ENCODE assay signal across 8 mouse cellular contexts in the genomic region with DNA sequence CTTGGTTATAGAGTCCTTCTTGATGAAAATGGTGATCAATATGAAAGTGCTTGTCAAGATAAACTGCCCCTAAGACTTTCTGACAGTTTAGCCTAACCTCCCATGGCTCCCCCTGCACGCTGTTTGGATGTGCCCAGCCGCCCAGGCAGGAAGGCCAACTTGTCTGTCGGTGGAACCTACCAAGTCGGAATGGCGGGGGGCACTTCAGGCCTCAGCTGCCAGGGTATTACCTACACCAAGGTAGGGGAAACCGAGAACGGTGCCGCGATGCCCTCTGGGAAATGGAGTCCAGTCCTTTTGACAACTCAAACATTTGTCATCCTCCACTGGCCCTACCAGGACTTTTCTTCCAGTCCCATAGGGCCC. TPM values are rescaled to one million over a fixed set of nuclear protein-coding genes. Genes with fewer than 3 reads are reported as not detected.
DNase-seq lines count a peak whose midpoint lies in the region; ATAC-seq and TF ChIP-seq lines count a peak whose summit lies in the region.

No protein-coding gene starts in this region.

- DNase-seq in 3T3-L1 (ENCODE audit: low read depth, low spot score) = peak; percentile 97
- peak; percentile 72 to 89 for DNase-seq in adrenal gland, postnatal 4 days (ENCODE audit: low spot score in 2 of 2)
- peak; percentile 98 for DNase-seq in embryonic facial prominence, embryonic 14.5 days (ENCODE audit: low spot score)
- peak; percentile 92 for DNase-seq in heart, adult 8-10 months (ENCODE audit: low spot score)
- DNase-seq in kidney, adult 9 months = peak; percentile 98
- DNase-seq in limb, embryonic 14.5 days (ENCODE audit: low spot score) = peak; percentile 93
- peak; percentile 98 for DNase-seq in midbrain, postnatal 0 days (ENCODE audit: low spot score)
- DNase-seq in spleen, postnatal 14 days (ENCODE audit: low spot score in 2 of 2) = peak; percentile 93 to 95

- H3K27me3 ChIP-seq in embryonic facial prominence, embryonic 14.5 days (replicated peaks; ENCODE audit: control insufficient read depth, insufficient read depth, low read length) = no peaks in the 10 kb centered on the region
- no peaks in the 10 kb centered on the region for H3K27me3 ChIP-seq in limb, embryonic 14.5 days (ENCODE audit: control insufficient read depth, insufficient read depth, low read length)
- H3K27me3 ChIP-seq in midbrain, postnatal 0 days (ENCODE audit: insufficient read depth, low read length) = no peaks in the 10 kb centered on the region

- H3K9ac ChIP-seq in embryonic facial prominence, embryonic 14.5 days (ENCODE audit: low read depth, low read length) = peak overlapping the region; percentile 62
- H3K9ac ChIP-seq in limb, embryonic 14.5 days (ENCODE audit: low read depth, low read length, severe bottlenecking) = peak overlapping the region; percentile 58
- H3K9ac ChIP-seq in midbrain, postnatal 0 days (replicated peaks; ENCODE audit: low read length, poor library complexity, severe bottlenecking) = peak overlapping the region; percentile 85

- H3K36me3 ChIP-seq in embryonic facial prominence, embryonic 14.5 days (ENCODE audit: control insufficient read depth, insufficient read depth, low read length) = 0 out of 2 replicates have a peak, but pooled peaks cover 1% of the 10 kb centered on the region
- H3K36me3 ChIP-seq in limb, embryonic 14.5 days (ENCODE audit: control insufficient read depth, insufficient read depth, low read length) = no peaks in the 10 kb centered on the region
- H3K36me3 ChIP-seq in midbrain, postnatal 0 days (ENCODE audit: insufficient read depth, low read length) = peaks cover 7% of the 10 kb centered on the region; the same call in 1 of the 2 replicates

- ATAC-seq in embryonic facial prominence, embryonic 14.5 days (ENCODE audit: low read depth) = peak; percentile 97
- ATAC-seq in limb, embryonic 14.5 days (ENCODE audit: low FRiP score, low read depth) = peak; percentile 94
- ATAC-seq in midbrain, postnatal 0 days (ENCODE audit: low FRiP score) = peak; percentile 96

- peak overlapping the region; percentile 74 for H3K4me3 ChIP-seq in embryonic facial prominence, embryonic 14.5 days (ENCODE audit: low read depth, low read length)
- peak overlapping the region; percentile 88 for H3K4me3 ChIP-seq in limb, embryonic 14.5 days (replicated peaks; ENCODE audit: low read length)
- peak overlapping the region; percentile 93 for H3K4me3 ChIP-seq in midbrain, postnatal 0 days (ENCODE audit: low read depth, low read length)

- peak overlapping the region; percentile 58 for H3K4me2 ChIP-seq in embryonic facial prominence, embryonic 14.5 days (ENCODE audit: low read depth, low read length)
- peak overlapping the region; percentile 69 for H3K4me2 ChIP-seq in limb, embryonic 14.5 days (replicated peaks; ENCODE audit: low read depth, low read length, severe bottlenecking)
- peak overlapping the region; percentile 77 for H3K4me2 ChIP-seq in midbrain, postnatal 0 days (ENCODE audit: low read depth, low read length, poor library complexity, severe bottlenecking)

- TF ChIP-seq CTCF in midbrain, postnatal 0 days (IDR thresholded peaks at IDR 0.05) = no peak

- no peaks in the 10 kb centered on the region for H3K9me3 ChIP-seq in embryonic facial prominence, embryonic 14.5 days (ENCODE audit: control insufficient read depth, low read length)
- no peaks in the 10 kb centered on the region for H3K9me3 ChIP-seq in limb, embryonic 14.5 days (ENCODE audit: control insufficient read depth, low read length)
- H3K9me3 ChIP-seq in midbrain, postnatal 0 days (ENCODE audit: low read length) = no peaks in the 10 kb centered on the region

- no peak for TF ChIP-seq POLR2A in limb, embryonic 14.5 days (IDR thresholded peaks at IDR 0.05; ENCODE audit: borderline replicate concordance, extremely low read depth, insufficient read depth, insufficient read length)

- peak overlapping the region; percentile 82 for H3K27ac ChIP-seq in embryonic facial prominence, embryonic 14.5 days (replicated peaks; ENCODE audit: low read depth, low read length)
- peak overlapping the region; percentile 81 for H3K27ac ChIP-seq in limb, embryonic 14.5 days (replicated peaks; ENCODE audit: low read depth, low read length)
- peak overlapping the region; percentile 93 for H3K27ac ChIP-seq in midbrain, postnatal 0 days (ENCODE audit: low read depth, low read length)

- peaks cover 14% of the 10 kb centered on the region for H3K4me1 ChIP-seq in embryonic facial prominence, embryonic 14.5 days (ENCODE audit: control insufficient read depth, insufficient read depth, low read length)
- peaks cover 13% of the 10 kb centered on the region for H3K4me1 ChIP-seq in limb, embryonic 14.5 days (ENCODE audit: control insufficient read depth, insufficient read depth, low read length)
- H3K4me1 ChIP-seq in midbrain, postnatal 0 days (ENCODE audit: insufficient read depth, low read length) = peaks cover 13% of the 10 kb centered on the region

- WGBS in embryonic facial prominence, embryonic 14.5 days = under 1% methylated on average over 9 of the region's 9 CpGs
- 2% methylated on average over 9 of the region's 9 CpGs for WGBS in limb, embryonic 14.5 days
- 0% methylated on average over 9 of the region's 9 CpGs for WGBS in midbrain, postnatal 0 days

RNA-seq across cellular contexts. Expression of a gene that starts 0.5 kb away (rescaled TPM):
- total RNA-seq in adrenal gland, postnatal 4 days (2021) = 10 to 100 TPM; 27.4 to 31.8 TPM
- polyA plus RNA-seq in embryonic facial prominence, embryonic 14.5 days (2014; fragmentation: Nextera tagmentation; extraction: Ambion mirVana) = 7.9 and 8.6 TPM in 2 replicates
- 1 to 10 TPM; 4.9 to 6.9 (median 6.1) TPM for total RNA-seq in heart, adult 8-10 months (2022)
- polyA plus RNA-seq in limb, embryonic 14.5 days (2012; rRNA removed) = 17.8 and 18.1 TPM in 2 replicates
- polyA plus RNA-seq in limb, embryonic 14.5 days (2014; fragmentation: Nextera tagmentation; extraction: Ambion mirVana) = 8.6 and 9.8 TPM in 2 replicates
- 74.8 and 87.1 TPM in 2 replicates for total RNA-seq in midbrain, postnatal 0 days (2014; rRNA removed)
- 36.9 and 39.8 TPM in 2 replicates for polyA plus RNA-seq in midbrain, postnatal 0 days (2015; fragmentation: Nextera tagmentation; extraction: Ambion mirVana)

RNA-seq across cellular contexts. Expression of a gene that starts 19.5 kb away (rescaled TPM):
- 10 to 100 TPM; 10.3 to 11.5 TPM for total RNA-seq in adrenal gland, postnatal 4 days (2021)
- 1.5 and 2.7 TPM in 2 replicates for polyA plus RNA-seq in embryonic facial prominence, embryonic 14.5 days (2014; fragmentation: Nextera tagmentation; extraction: Ambion mirVana)
- 10 to 100 TPM; 15.6 to 31.0 (median 22.5) TPM for total RNA-seq in heart, adult 8-10 months (2022)
- 3.4 and 5.0 TPM in 2 replicates for polyA plus RNA-seq in limb, embryonic 14.5 days (2012; rRNA removed)
- 1.5 and 2.8 TPM in 2 replicates for polyA plus RNA-seq in limb, embryonic 14.5 days (2014; fragmentation: Nextera tagmentation; extraction: Ambion mirVana)
- 0.82 and 3.8 TPM in 2 replicates for total RNA-seq in midbrain, postnatal 0 days (2014; rRNA removed)
- 0.70 and 1.9 TPM in 2 replicates for polyA plus RNA-seq in midbrain, postnatal 0 days (2015; fragmentation: Nextera tagmentation; extraction: Ambion mirVana)

RNA-seq across cellular contexts. Expression of a gene that starts 19.6 kb away (rescaled TPM):
- total RNA-seq in adrenal gland, postnatal 4 days (2021) = 10 to 100 TPM; 47.3 TPM
- polyA plus RNA-seq in embryonic facial prominence, embryonic 14.5 days (2014; fragmentation: Nextera tagmentation; extraction: Ambion mirVana) = 29.4 and 32.3 TPM in 2 replicates
- 10 to 100 TPM; 14.3 to 17.5 (median 16.7) TPM for total RNA-seq in heart, adult 8-10 months (2022)
- 29.9 and 37.1 TPM in 2 replicates for polyA plus RNA-seq in limb, embryonic 14.5 days (2012; rRNA removed)
- polyA plus RNA-seq in limb, embryonic 14.5 days (2014; fragmentation: Nextera tagmentation; extraction: Ambion mirVana) = 31.6 and 34.2 TPM in 2 replicates
- total RNA-seq in midbrain, postnatal 0 days (2014; rRNA removed) = 44.7 and 45.2 TPM in 2 replicates
- polyA plus RNA-seq in midbrain, postnatal 0 days (2015; fragmentation: Nextera tagmentation; extraction: Ambion mirVana) = 35.1 and 36.4 TPM in 2 replicates

RNA-seq across cellular contexts. Expression of a gene that starts 53.7 kb away (rescaled TPM):
- total RNA-seq in adrenal gland, postnatal 4 days (2021) = 10 to 100 TPM; 19.1 to 19.7 TPM
- polyA plus RNA-seq in embryonic facial prominence, embryonic 14.5 days (2014; fragmentation: Nextera tagmentation; extraction: Ambion mirVana) = 14.1 and 16.3 TPM in 2 replicates
- total RNA-seq in heart, adult 8-10 months (2022) = 1 to 10 TPM; 1.7 to 4.2 (median 3.3) TPM
- 52.8 and 56.4 TPM in 2 replicates for polyA plus RNA-seq in limb, embryonic 14.5 days (2012; rRNA removed)
- polyA plus RNA-seq in limb, embryonic 14.5 days (2014; fragmentation: Nextera tagmentation; extraction: Ambion mirVana) = 14.8 and 22.0 TPM in 2 replicates
- total RNA-seq in midbrain, postnatal 0 days (2014; rRNA removed) = 7.9 and 11.5 TPM in 2 replicates
- polyA plus RNA-seq in midbrain, postnatal 0 days (2015; fragmentation: Nextera tagmentation; extraction: Ambion mirVana) = 13.4 and 14.2 TPM in 2 replicates

Comparison
In these comparisons a context has a peak if more than half of its experiments do, and no peak if none do; other contexts are left out.
1. Peak in every context shown above with its lines: DNase-seq, ATAC-seq, H3K4me3 ChIP-seq and H3K27ac ChIP-seq.